Mouse (Mus musculus) gastrocnemius, postnatal 4 days (tissue): Measurements from ENCODE around the gene BC034090. TPM values are rescaled to one million over a fixed set of nuclear protein-coding genes. Genes with fewer than 3 reads are reported as not detected.

Experiments used
- DNase-seq, 2 experiments: peaks; one replicate each; pipeline ENCODE4 v3.0.0; 2021 to 2022; ENCODE audit warnings: low spot score in 2 of 2, mixed read lengths in 2 of 2
- total RNA-seq, 2 experiments: library from RNA; stranded (reverse); gene quantifications; 2 replicates each; pipeline ENCODE4 v1.2.3; 2021

Gene BC034090
- total RNA-seq, 2 experiments from 2014 or later, result 18.4 to 23.4 TPM

DNA sequence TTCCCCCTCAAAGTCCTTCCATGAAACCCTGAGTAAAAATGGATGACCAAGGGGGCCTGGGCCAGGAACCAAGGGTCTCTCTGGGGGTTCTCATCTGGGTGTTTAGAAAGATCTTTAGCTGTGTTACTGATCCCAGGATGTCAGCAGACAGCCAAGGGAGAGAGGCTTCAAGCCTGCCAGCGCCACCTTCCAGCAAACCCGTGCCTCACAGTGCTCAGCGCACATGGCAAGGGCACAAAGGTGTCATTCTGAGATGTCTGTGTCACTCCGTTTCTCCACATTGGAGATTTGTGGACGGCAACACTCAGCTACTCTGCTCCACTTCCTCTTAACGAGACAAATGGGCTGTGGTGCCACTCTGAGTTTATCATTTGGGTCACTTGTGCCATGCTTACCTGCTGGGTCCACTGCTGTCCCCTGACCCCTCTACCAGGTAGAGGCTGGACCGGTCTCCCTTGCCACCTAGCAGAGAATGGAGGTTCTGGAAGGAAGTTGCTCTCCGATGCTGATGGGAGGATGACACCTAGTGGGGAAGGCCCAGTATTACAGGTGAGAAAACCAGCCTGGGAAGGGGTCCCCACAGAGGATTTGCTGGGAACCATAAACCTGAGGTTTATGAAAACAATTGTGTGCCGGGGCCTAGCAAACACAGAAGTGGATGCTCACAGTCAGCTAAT lies 26.2 kb downstream of the BC034090 start:
- DNase-seq, result no peak

GRCm38 (mm10) chr1:155216844-155217243 lies 27.4 kb downstream of the BC034090 start:
- DNase-seq, result no peak

GRCm38 (mm10) chr1:155216313-155216712 lies 27.9 kb downstream of the BC034090 start:
- DNase-seq, result no peak

- DNase-seq, result no peak
These were observed 29.0 kb downstream of the BC034090 start for GRCm38 (mm10) chr1:155215066-155215764.

- peak in 1 of 2 experiments; percentile 16 for DNase-seq
These were observed 30.3 kb downstream of the BC034090 start for GRCm38 (mm10) chr1:155213912-155214311.

DNA sequence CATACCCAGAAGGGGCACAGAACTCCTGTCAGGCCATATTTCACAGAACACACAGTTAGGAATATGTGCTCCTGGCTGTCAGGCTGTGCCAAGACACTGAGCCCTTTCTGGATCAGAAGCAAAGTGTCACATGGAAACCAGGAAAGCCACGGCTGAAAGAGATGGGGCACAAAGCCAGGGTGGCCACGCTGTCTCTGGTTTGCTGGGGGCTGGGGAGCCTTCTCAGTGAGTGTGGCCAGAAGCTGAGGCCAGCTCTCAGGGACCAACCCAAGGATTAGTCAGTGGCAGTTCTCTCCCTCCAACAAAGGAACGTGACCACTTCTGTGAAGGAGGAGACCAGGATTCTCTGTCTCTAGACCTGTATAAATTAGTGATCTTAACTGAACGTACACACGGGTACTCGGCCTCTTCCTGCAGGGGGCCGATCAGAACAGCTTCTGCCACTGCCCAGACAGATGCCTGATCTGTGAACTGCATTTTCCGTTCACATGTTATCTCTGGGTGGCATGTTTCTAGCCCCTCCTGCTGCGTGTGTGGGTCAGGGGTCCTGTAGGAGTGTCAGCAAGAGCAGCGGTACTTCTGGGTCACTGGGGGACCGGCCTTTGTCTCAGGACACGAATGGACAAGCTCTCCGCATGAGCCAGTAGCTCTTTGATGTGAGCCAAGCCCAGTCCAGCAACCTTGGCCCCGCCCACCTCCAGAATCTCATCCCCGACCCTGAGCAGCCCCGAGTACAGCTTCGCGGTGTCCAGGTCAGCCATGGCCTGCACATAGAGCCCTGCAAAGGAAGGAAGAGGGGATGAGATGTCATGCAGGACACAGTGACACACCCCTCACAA lies 31.1 kb downstream of the BC034090 start:
- peak in 1 of 2 experiments; percentile 64 for DNase-seq

GRCm38 (mm10) chr1:155212493-155212892 lies 31.8 kb downstream of the BC034090 start:
- peak in 1 of 2 experiments; percentile 66 for DNase-seq

GRCm38 (mm10) chr1:155212081-155212480 lies 32.2 kb downstream of the BC034090 start:
- peak in 1 of 2 experiments; percentile 13 for DNase-seq

DNA sequence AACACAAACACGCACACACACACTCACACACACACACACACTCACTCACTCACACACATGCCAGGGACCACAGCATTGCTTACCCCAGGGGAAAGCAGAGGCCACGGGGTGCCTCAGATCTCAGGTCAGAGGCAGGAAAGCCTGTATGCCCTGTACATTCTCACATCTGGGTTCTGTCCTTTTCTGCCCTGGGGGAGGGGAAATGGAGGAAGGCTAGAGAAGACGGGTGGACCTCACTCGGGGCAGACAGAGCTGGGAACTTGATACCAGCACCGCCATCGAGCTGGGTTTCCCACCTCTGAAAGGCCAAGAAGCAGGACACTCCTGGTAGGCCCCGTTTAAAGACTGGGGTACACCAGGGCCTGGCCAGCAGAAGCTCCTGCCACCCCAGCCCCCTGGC lies 33.2 kb downstream of the BC034090 start:
- DNase-seq, result peak in 1 of 2 experiments; percentile 7

GRCm38 (mm10) chr1:155210011-155210763 lies 34.1 kb downstream of the BC034090 start:
- peak in 1 of 2 experiments; percentile 61 for DNase-seq

GRCm38 (mm10) chr1:155207859-155208258 lies 36.4 kb downstream of the BC034090 start:
- DNase-seq, result no peak

- peak in 1 of 2 experiments; percentile 24 for DNase-seq
These were observed 38.2 kb downstream of the BC034090 start for GRCm38 (mm10) chr1:155205822-155206660.

DNA sequence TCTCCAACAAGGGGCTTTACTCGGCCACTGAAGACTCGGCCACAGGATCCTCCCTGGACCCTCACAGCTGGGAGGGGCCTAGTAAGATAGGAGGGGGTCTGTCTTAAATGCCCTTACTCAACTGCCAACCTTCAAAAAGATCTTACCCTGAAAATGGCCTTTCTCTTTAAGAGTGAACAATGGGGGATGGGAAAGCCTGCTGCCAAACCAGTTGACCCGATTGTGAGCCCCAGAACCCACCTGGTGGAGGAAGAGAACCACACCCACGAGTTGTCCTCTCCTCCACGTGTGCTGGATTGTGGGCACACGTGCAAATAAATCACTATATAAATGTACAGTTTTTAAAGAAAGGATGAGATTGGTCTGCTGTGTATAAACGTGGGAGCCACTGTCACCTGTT lies 38.9 kb downstream of the BC034090 start:
- no peak for DNase-seq

DNA sequence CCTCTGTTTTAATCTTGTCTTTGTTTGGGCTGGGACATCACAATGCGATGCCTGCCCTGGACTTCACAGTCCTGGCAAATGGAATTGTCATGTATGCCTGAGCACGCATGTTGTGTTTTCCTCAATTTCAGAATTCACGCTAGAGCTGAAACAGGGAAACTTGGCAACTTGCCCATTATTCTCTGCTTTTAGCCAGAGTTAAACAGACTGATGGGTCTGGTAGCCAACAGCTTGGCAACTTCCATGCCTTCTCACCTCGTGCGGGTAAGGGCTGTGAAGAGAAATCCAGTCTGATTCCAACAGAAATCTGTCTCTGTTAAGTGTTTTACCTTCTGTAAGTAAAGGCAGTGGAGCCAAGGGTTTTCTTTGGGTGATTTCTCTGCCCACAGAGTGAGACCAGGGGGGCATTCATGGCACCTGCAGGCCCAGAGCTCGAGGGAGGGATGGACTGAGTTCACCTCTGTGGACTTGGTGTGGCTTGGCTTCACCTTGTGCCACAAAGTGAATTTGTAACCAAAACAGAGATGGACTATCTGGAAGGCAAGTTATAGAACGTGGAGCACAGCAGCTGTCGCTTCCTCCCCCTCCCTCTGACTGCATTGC lies 39.6 kb downstream of the BC034090 start:
- peak in 1 of 2 experiments; percentile 16 for DNase-seq

- DNase-seq, result no peak
These were observed 40.3 kb downstream of the BC034090 start for GRCm38 (mm10) chr1:155203954-155204353.

DNA sequence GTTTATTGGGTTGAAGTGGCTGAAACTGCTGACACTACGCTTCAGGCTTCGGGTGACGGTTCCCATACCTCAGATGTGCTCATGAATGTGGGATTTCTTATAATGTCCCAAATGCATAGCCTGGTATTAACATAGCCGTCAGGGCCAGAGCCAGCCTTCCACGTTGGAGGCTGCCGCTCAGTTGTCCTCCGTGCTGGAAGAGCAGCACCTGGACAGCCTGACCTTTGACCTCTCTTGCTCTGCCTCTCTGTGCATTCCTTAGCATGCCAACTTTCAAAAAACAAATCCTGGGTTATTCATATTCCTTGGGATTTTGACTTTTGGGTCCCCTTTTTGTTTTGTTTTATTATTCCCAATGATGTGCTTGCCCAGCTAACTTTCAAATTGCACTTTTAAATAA lies 41.1 kb downstream of the BC034090 start:
- DNase-seq, result no peak

GRCm38 (mm10) chr1:155202472-155202871 lies 41.8 kb downstream of the BC034090 start:
- peak in 1 of 2 experiments; percentile 7 for DNase-seq

GRCm38 (mm10) chr1:155201914-155202313 lies 42.3 kb downstream of the BC034090 start:
- DNase-seq, result no peak

- DNase-seq, result no peak
These were observed 42.8 kb downstream of the BC034090 start for GRCm38 (mm10) chr1:155201373-155201879.
